Mouse (Mus musculus) layer of hippocampus, postnatal 10 days (tissue): Measurements from ENCODE around the gene Gpx5. TPM values are rescaled to one million over a fixed set of nuclear protein-coding genes. Genes with fewer than 3 reads are reported as not detected.
A peak's percentile ranks its signal among the peaks of the same experiment; 100 is the strongest.

Experiments
- DNase-seq, 2 experiments: peaks; one replicate each; pipeline ENCODE4 v3.0.0; 2021; ENCODE audit warnings: low spot score in 2 of 2
- long read RNA-seq: library from polyadenylated mRNA; stranded (forward); transcript quantifications from one replicate; pipeline ENCODE4 v2.0.0, GENCODE M21; 2023
- total RNA-seq, 2 experiments: library from RNA; stranded (reverse); gene quantifications; 2 replicates each; pipeline ENCODE4 v1.2.3; 2021

Gene Gpx5
- not detected for total RNA-seq
- long read RNA-seq, result 0 reads

- no peak for DNase-seq
Observed at GRCm38 (mm10) chr13:21292631-21293030, at the start of gene Gpx5. TSS of gene Gpx5 (minus strand) at chr13:21292731.

GRCm38 (mm10) chr13:21327424-21327823, 34.9 kb upstream of the Gpx5 start:
- peak in 1 of 2 experiments; percentile 14 for DNase-seq

- DNase-seq, result peak; percentile 87 to 88
Observed at GRCm38 (mm10) chr13:21326657-21327211, 34.2 kb upstream of the Gpx5 start.

- no peak for DNase-seq
Observed at GRCm38 (mm10) chr13:21326191-21326590, 33.7 kb upstream of the Gpx5 start.

GRCm38 (mm10) chr13:21323405-21323804, 30.9 kb upstream of the Gpx5 start:
- DNase-seq, result no peak

- DNase-seq, result peak; percentile 58 to 74
Observed at GRCm38 (mm10) chr13:21322509-21323375, 30.2 kb upstream of the Gpx5 start.

GRCm38 (mm10) chr13:21321890-21322494, 29.5 kb upstream of the Gpx5 start:
- peak; percentile 6 to 18 for DNase-seq

GRCm38 (mm10) chr13:21320262-21320661, 27.7 kb upstream of the Gpx5 start:
- no peak for DNase-seq

- DNase-seq, result no peak
Observed at GRCm38 (mm10) chr13:21313903-21314302, 21.4 kb upstream of the Gpx5 start.

- no peak for DNase-seq
Observed at GRCm38 (mm10) chr13:21312854-21313253, 20.3 kb upstream of the Gpx5 start.

- DNase-seq, result no peak
Observed at GRCm38 (mm10) chr13:21311926-21312325, 19.4 kb upstream of the Gpx5 start, which contains the start of gene Gpx6. TSS of gene Gpx6 (plus strand) at chr13:21312125.

- DNase-seq, result no peak
Observed at GRCm38 (mm10) chr13:21309788-21310187, 17.3 kb upstream of the Gpx5 start.

- DNase-seq, result no peak
Observed at GRCm38 (mm10) chr13:21304483-21305066, 12.0 kb upstream of the Gpx5 start.

GRCm38 (mm10) chr13:21298557-21298956, 6.0 kb upstream of the Gpx5 start:
- DNase-seq, result no peak

- DNase-seq, result peak; percentile 81 to 89
Observed at GRCm38 (mm10) chr13:21279559-21279958, 13.0 kb downstream of the Gpx5 start.

GRCm38 (mm10) chr13:21279076-21279475, 13.5 kb downstream of the Gpx5 start:
- DNase-seq, result peak in 1 of 2 experiments; percentile 19

GRCm38 (mm10) chr13:21276551-21276950, 16.0 kb downstream of the Gpx5 start:
- no peak for DNase-seq

GRCm38 (mm10) chr13:21275815-21276550, 16.5 kb downstream of the Gpx5 start:
- peak; percentile 67 to 85 for DNase-seq

GRCm38 (mm10) chr13:21275021-21275814, 17.3 kb downstream of the Gpx5 start:
- DNase-seq, result peak; percentile 22 to 31

GRCm38 (mm10) chr13:21268262-21268661, 24.3 kb downstream of the Gpx5 start:
- no peak for DNase-seq
